Mouse (Mus musculus) ovary, postnatal 10 days (tissue): ENCODE results near the gene 4930519P11Rik.

Source experiments
- DNase-seq: peaks from one replicate; pipeline ENCODE4 v3.0.0; 2022; ENCODE audit warnings: low spot score

The 4930519P11Rik gene

GRCm38 (mm10) chr2:154613118-154614115 lies at the start of gene 4930519P11Rik, which contains the start of gene Zfp341:
Gene 4930519P11Rik (minus strand): TSS chr2:154613437.
Gene Zfp341 (plus strand): TSS chr2:154613297.
- peak; percentile 79 for DNase-seq

- DNase-seq, result no peak
Measured at GRCm38 (mm10) chr2:154659531-154660074, 46.4 kb upstream of the 4930519P11Rik start.

GRCm38 (mm10) chr2:154659070-154659469 lies 45.8 kb upstream of the 4930519P11Rik start:
- no peak for DNase-seq

- DNase-seq, result no peak
Measured at GRCm38 (mm10) chr2:154657486-154658237, 44.4 kb upstream of the 4930519P11Rik start.

GRCm38 (mm10) chr2:154656710-154657485 lies 43.7 kb upstream of the 4930519P11Rik start:
- DNase-seq, result peak; percentile 83

- DNase-seq, result no peak
Measured at GRCm38 (mm10) chr2:154655878-154656414, 42.7 kb upstream of the 4930519P11Rik start.

GRCm38 (mm10) chr2:154654976-154655375 lies 41.7 kb upstream of the 4930519P11Rik start:
- DNase-seq, result no peak

GRCm38 (mm10) chr2:154651363-154651762 lies 38.1 kb upstream of the 4930519P11Rik start, which contains the start of gene Chmp4b:
Gene Chmp4b (plus strand): TSS chr2:154651705.
- no peak for DNase-seq

- DNase-seq, result no peak
Measured at GRCm38 (mm10) chr2:154650404-154650803, 37.2 kb upstream of the 4930519P11Rik start.

- DNase-seq, result no peak
Measured at GRCm38 (mm10) chr2:154648086-154648485, 34.8 kb upstream of the 4930519P11Rik start.

- DNase-seq, result no peak
Measured at GRCm38 (mm10) chr2:154646634-154647033, 33.4 kb upstream of the 4930519P11Rik start.

- no peak for DNase-seq
Measured at GRCm38 (mm10) chr2:154642712-154643385, 29.6 kb upstream of the 4930519P11Rik start.

GRCm38 (mm10) chr2:154642005-154642459 lies 28.8 kb upstream of the 4930519P11Rik start:
- no peak for DNase-seq

GRCm38 (mm10) chr2:154641176-154641575 lies 27.9 kb upstream of the 4930519P11Rik start:
- no peak for DNase-seq

GRCm38 (mm10) chr2:154639115-154639514 lies 25.9 kb upstream of the 4930519P11Rik start:
- DNase-seq, result no peak

- no peak for DNase-seq
Measured at GRCm38 (mm10) chr2:154638521-154638920, 25.3 kb upstream of the 4930519P11Rik start.

GRCm38 (mm10) chr2:154635826-154636225 lies 22.6 kb upstream of the 4930519P11Rik start:
- DNase-seq, result no peak

GRCm38 (mm10) chr2:154633876-154634644 lies 20.8 kb upstream of the 4930519P11Rik start:
- DNase-seq, result no peak

GRCm38 (mm10) chr2:154633039-154633742 lies 20.0 kb upstream of the 4930519P11Rik start:
- DNase-seq, result no peak
